Mouse (Mus musculus): ENCODE data around the gene Ube4a. TPM values are rescaled to one million over a fixed set of nuclear protein-coding genes. Genes with fewer than 3 reads are reported as not detected.
A peak's percentile ranks its signal among the peaks of the same experiment; 100 is the strongest.

The Ube4a gene
- polyA plus RNA-seq, 1 experiment, result 16.6 TPM

- no peaks in the 10 kb centered on the region for H3K36me3 ChIP-seq (ENCODE audit: control insufficient read depth, insufficient read depth, low read length)
- H3K4me3 ChIP-seq (ENCODE audit: control insufficient read depth, low read depth, low read length), result no peak overlapping the region
- peaks cover 3% of the 10 kb centered on the region; the same call in 1 of the 2 replicates for H3K4me1 ChIP-seq (ENCODE audit: control insufficient read depth, insufficient read depth, low read length)
- no peaks in the 10 kb centered on the region for H3K27me3 ChIP-seq (ENCODE audit: control insufficient read depth, insufficient read depth, low read length)
- TF ChIP-seq CTCF (IDR thresholded peaks at IDR 0.05; ENCODE audit: control insufficient read depth, insufficient read depth, insufficient replicate concordance, low read depth, low read length), result no peak
- no peak for TF ChIP-seq POLR2A (IDR thresholded peaks at IDR 0.05; ENCODE audit: control insufficient read depth, low read depth, low read length)
- no peak overlapping the region for H3K27ac ChIP-seq (ENCODE audit: control insufficient read depth, insufficient read depth, low read depth, low read length)
These were observed 34.8 kb upstream of the Ube4a start for GRCm38 (mm10) chr9:45000249-45000648.

- Histone ChIP-seq H3K36me3 (ENCODE audit: control insufficient read depth, insufficient read depth, low read length) (no peaks in the 10 kb centered on the region), H3K4me3 (ENCODE audit: control insufficient read depth, low read depth, low read length) (no peak overlapping the region), H3K27me3 (ENCODE audit: control insufficient read depth, insufficient read depth, low read length) (no peaks in the 10 kb centered on the region), H3K4me1 (ENCODE audit: control insufficient read depth, insufficient read depth, low read length) (peaks cover 3% of the 10 kb centered on the region; the same call in 1 of the 2 replicates), H3K27ac (ENCODE audit: control insufficient read depth, insufficient read depth, low read depth, low read length) (no peak overlapping the region)
- TF ChIP-seq CTCF (IDR thresholded peaks at IDR 0.05; ENCODE audit: control insufficient read depth, insufficient read depth, insufficient replicate concordance, low read depth, low read length) (0 out of 2 replicates have a peak, but pooled peaks have one; percentile 7), POLR2A (IDR thresholded peaks at IDR 0.05; ENCODE audit: control insufficient read depth, low read depth, low read length) (no peak)
These were observed 34.4 kb upstream of the Ube4a start for GRCm38 (mm10) chr9:44999776-45000175.

- H3K4me1 ChIP-seq (ENCODE audit: control insufficient read depth, insufficient read depth, low read length), result peaks cover 3% of the 10 kb centered on the region; the same call in 1 of the 2 replicates
- no peaks in the 10 kb centered on the region for H3K27me3 ChIP-seq (ENCODE audit: control insufficient read depth, insufficient read depth, low read length)
- no peak overlapping the region for H3K27ac ChIP-seq (ENCODE audit: control insufficient read depth, insufficient read depth, low read depth, low read length)
- TF ChIP-seq CTCF (IDR thresholded peaks at IDR 0.05; ENCODE audit: control insufficient read depth, insufficient read depth, insufficient replicate concordance, low read depth, low read length) (no peak), POLR2A (IDR thresholded peaks at IDR 0.05; ENCODE audit: control insufficient read depth, low read depth, low read length) (no peak)
- no peaks in the 10 kb centered on the region for H3K36me3 ChIP-seq (ENCODE audit: control insufficient read depth, insufficient read depth, low read length)
- no peak overlapping the region for H3K4me3 ChIP-seq (ENCODE audit: control insufficient read depth, low read depth, low read length)
These were observed 33.8 kb upstream of the Ube4a start for GRCm38 (mm10) chr9:44999171-44999570.

- Histone ChIP-seq H3K27ac (ENCODE audit: control insufficient read depth, insufficient read depth, low read depth, low read length) (no peak overlapping the region), H3K36me3 (ENCODE audit: control insufficient read depth, insufficient read depth, low read length) (no peaks in the 10 kb centered on the region), H3K27me3 (ENCODE audit: control insufficient read depth, insufficient read depth, low read length) (no peaks in the 10 kb centered on the region), H3K4me3 (ENCODE audit: control insufficient read depth, low read depth, low read length) (no peak overlapping the region), H3K4me1 (ENCODE audit: control insufficient read depth, insufficient read depth, low read length) (peaks cover 3% of the 10 kb centered on the region; the same call in 1 of the 2 replicates)
- TF ChIP-seq CTCF (IDR thresholded peaks at IDR 0.05; ENCODE audit: control insufficient read depth, insufficient read depth, insufficient replicate concordance, low read depth, low read length), result no peak
- no peak for TF ChIP-seq POLR2A (IDR thresholded peaks at IDR 0.05; ENCODE audit: control insufficient read depth, low read depth, low read length)
These were observed 32.7 kb upstream of the Ube4a start for GRCm38 (mm10) chr9:44998138-44998537.

- TF ChIP-seq POLR2A (IDR thresholded peaks at IDR 0.05; ENCODE audit: control insufficient read depth, low read depth, low read length) (no peak), CTCF (IDR thresholded peaks at IDR 0.05; ENCODE audit: control insufficient read depth, insufficient read depth, insufficient replicate concordance, low read depth, low read length) (no peak)
- no peaks in the 10 kb centered on the region for H3K27me3 ChIP-seq (ENCODE audit: control insufficient read depth, insufficient read depth, low read length)
- H3K4me3 ChIP-seq (ENCODE audit: control insufficient read depth, low read depth, low read length), result no peak overlapping the region
- H3K27ac ChIP-seq (ENCODE audit: control insufficient read depth, insufficient read depth, low read depth, low read length), result no peak overlapping the region
- H3K36me3 ChIP-seq (ENCODE audit: control insufficient read depth, insufficient read depth, low read length), result no peaks in the 10 kb centered on the region
- H3K4me1 ChIP-seq (ENCODE audit: control insufficient read depth, insufficient read depth, low read length), result peaks cover 3% of the 10 kb centered on the region; the same call in 1 of the 2 replicates
These were observed 31.2 kb upstream of the Ube4a start for GRCm38 (mm10) chr9:44996590-44996989.

- Histone ChIP-seq H3K4me3 (ENCODE audit: control insufficient read depth, low read depth, low read length) (no peak overlapping the region), H3K27me3 (ENCODE audit: control insufficient read depth, insufficient read depth, low read length) (no peaks in the 10 kb centered on the region), H3K27ac (ENCODE audit: control insufficient read depth, insufficient read depth, low read depth, low read length) (no peak overlapping the region), H3K4me1 (ENCODE audit: control insufficient read depth, insufficient read depth, low read length) (peaks cover 3% of the 10 kb centered on the region; the same call in 1 of the 2 replicates), H3K36me3 (ENCODE audit: control insufficient read depth, insufficient read depth, low read length) (no peaks in the 10 kb centered on the region)
- TF ChIP-seq POLR2A (IDR thresholded peaks at IDR 0.05; ENCODE audit: control insufficient read depth, low read depth, low read length), result no peak
- no peak for TF ChIP-seq CTCF (IDR thresholded peaks at IDR 0.05; ENCODE audit: control insufficient read depth, insufficient read depth, insufficient replicate concordance, low read depth, low read length)
These were observed 29.6 kb upstream of the Ube4a start for GRCm38 (mm10) chr9:44994962-44995361.

GRCm38 (mm10) chr9:44993268-44993667, 27.9 kb upstream of the Ube4a start:
- TF ChIP-seq POLR2A (IDR thresholded peaks at IDR 0.05; ENCODE audit: control insufficient read depth, low read depth, low read length), result no peak
- no peak for TF ChIP-seq CTCF (IDR thresholded peaks at IDR 0.05; ENCODE audit: control insufficient read depth, insufficient read depth, insufficient replicate concordance, low read depth, low read length)
- no peak overlapping the region for H3K4me3 ChIP-seq (ENCODE audit: control insufficient read depth, low read depth, low read length)
- H3K27ac ChIP-seq (ENCODE audit: control insufficient read depth, insufficient read depth, low read depth, low read length), result no peak overlapping the region
- no peaks in the 10 kb centered on the region for H3K36me3 ChIP-seq (ENCODE audit: control insufficient read depth, insufficient read depth, low read length)
- H3K4me1 ChIP-seq (ENCODE audit: control insufficient read depth, insufficient read depth, low read length), result no peaks in the 10 kb centered on the region
- no peaks in the 10 kb centered on the region for H3K27me3 ChIP-seq (ENCODE audit: control insufficient read depth, insufficient read depth, low read length)

- no peak for TF ChIP-seq POLR2A (IDR thresholded peaks at IDR 0.05; ENCODE audit: control insufficient read depth, low read depth, low read length)
- no peak for TF ChIP-seq CTCF (IDR thresholded peaks at IDR 0.05; ENCODE audit: control insufficient read depth, insufficient read depth, insufficient replicate concordance, low read depth, low read length)
- Histone ChIP-seq H3K27ac (ENCODE audit: control insufficient read depth, insufficient read depth, low read depth, low read length) (no peak overlapping the region), H3K4me1 (ENCODE audit: control insufficient read depth, insufficient read depth, low read length) (no peaks in the 10 kb centered on the region)
These were observed 26.9 kb upstream of the Ube4a start for GRCm38 (mm10) chr9:44992271-44992670.

More at GRCm38 (mm10) chr9:44992271-44992670, 26.9 kb upstream of the Ube4a start:
- H3K27me3 ChIP-seq (ENCODE audit: control insufficient read depth, insufficient read depth, low read length), result no peaks in the 10 kb centered on the region
- H3K36me3 ChIP-seq (ENCODE audit: control insufficient read depth, insufficient read depth, low read length), result no peaks in the 10 kb centered on the region
- no peak overlapping the region for H3K4me3 ChIP-seq (ENCODE audit: control insufficient read depth, low read depth, low read length)

Data from testis, adult 2 months (tissue).